In genomic region chr3:34485345-34486223, GRCm38 (mm10) we compare ENCODE assay signal across 10 mouse cellular contexts.
DNase-seq lines count a peak whose midpoint lies in the region; ATAC-seq and TF ChIP-seq lines count a peak whose summit lies in the region.
"Had no signal": no experiment of that assay in that cellular context is flagged by ENCODE, and none has a peak within 500 bp of the region (broad histone marks: within the 10 kb centered on the region; RNA-seq: fewer than 3 reads in every experiment).

No protein-coding gene starts in this region.

- H3K9ac ChIP-seq in ES-E14 (ENCODE audit: insufficient read depth, low read depth, low read length, poor library complexity, severe bottlenecking), result no peak overlapping the region
- H3K9ac ChIP-seq in liver, embryonic 12.5 days, result no peak overlapping the region

- peak; percentile 33 for DNase-seq in heart, adult 11 months
- no peak for DNase-seq in heart, adult 18-20 months
- no peak for DNase-seq in ES-E14 (ENCODE audit: low read depth, low spot score)
- peak; percentile 82 for DNase-seq in kidney, adult 9 months
- DNase-seq in spleen, postnatal 36 days (ENCODE audit: low spot score in 2 of 2), result no peak
- DNase-seq in adrenal gland, adult (ENCODE audit: inconsistent age in 2 of 2, low spot score in 1 of 2), result no peak
- DNase-seq in lung, postnatal 10 days, result no peak
- DNase-seq: left cerebral cortex, postnatal 4 days; right cerebral cortex, postnatal 25 days had no signal

- H3K4me3 ChIP-seq in ES-E14 (ENCODE audit: insufficient read depth in 1 of 2, low read depth in 1 of 2, low read length in 2 of 2, poor library complexity in 1 of 2, severe bottlenecking in 1 of 2), result peak overlapping the region in 1 of 2 experiments; percentile 44; a peak in 1 of 4 replicates
- no peak overlapping the region for H3K4me3 ChIP-seq in liver, embryonic 12.5 days

- H3K36me3 ChIP-seq in ES-E14 (ENCODE audit: control insufficient read depth, insufficient read depth, low read length, poor library complexity, severe bottlenecking), result no peaks in the 10 kb centered on the region
- H3K36me3 ChIP-seq in liver, embryonic 12.5 days, result no peaks in the 10 kb centered on the region

- H3K9me3 ChIP-seq in ES-E14 (ENCODE audit: control insufficient read depth, insufficient read depth, low read depth, low read length), result no peaks in the 10 kb centered on the region
- no peaks in the 10 kb centered on the region for H3K9me3 ChIP-seq in liver, embryonic 12.5 days (replicated peaks)

- no peaks in the 10 kb centered on the region for H3K27me3 ChIP-seq in liver, embryonic 12.5 days (replicated peaks)

- 50% methylated on average over 15 of the region's 15 CpGs for WGBS in liver, embryonic 12.5 days (ENCODE audit: insufficient replicate concordance)

- H3K4me1 ChIP-seq in ES-E14 (ENCODE audit: control insufficient read depth in 2 of 2, insufficient read depth in 2 of 2, low read length in 2 of 2, poor library complexity in 1 of 2), result peaks cover 0 to 4% of the 10 kb centered on the region in 2 experiments; a peak in 1 of 4 replicates
- H3K4me1 ChIP-seq in liver, embryonic 12.5 days, result no peaks in the 10 kb centered on the region

- H3K27ac ChIP-seq in ES-E14 (ENCODE audit: insufficient read depth, low read depth, low read length, poor library complexity, severe bottlenecking), result no peak overlapping the region
- peak overlapping the region; percentile 45; the same call in 1 of the 2 replicates for H3K27ac ChIP-seq in liver, embryonic 12.5 days

- ATAC-seq in liver, embryonic 12.5 days, result peak; percentile 67

- in situ Hi-C loops in ES-E14 (cut with MboI; ENCODE audit: low sequenced_read_pairs in 2 of 2, unreplicated experiment in 2 of 2), result no loop called here

- H3K4me2 ChIP-seq in liver, embryonic 12.5 days, result no peak overlapping the region

TF ChIP-seq in ES-E14, 5 proteins besides CTCF, POLR2A, EP300 and RAD21:
- TF ChIP-seq MAFK (IDR thresholded peaks at IDR 0.05; ENCODE audit: insufficient read depth, low read depth, low read length) (peak; percentile 70), HCFC1 (IDR thresholded peaks at IDR 0.05; ENCODE audit: borderline replicate concordance, insufficient read depth, low read length) (no peak)
TF ChIP-seq in ES-E14: peak in this region for 1.

Comparison
In these comparisons a context has a peak if more than half of its experiments do, and no peak if none do; other contexts are left out.
1. DNase-seq: peak in heart, adult 11 months (single experiment) and kidney, adult 9 months (single experiment); none in heart, adult 18-20 months (0 of 2), ES-E14 (single experiment), spleen, postnatal 36 days (0 of 2), adrenal gland, adult (0 of 2) and lung, postnatal 10 days (single experiment).